Mouse (Mus musculus) heart, postnatal 0 days (tissue): ENCODE data around the gene Nek7.

Experiments used
- CTCF ChIP-seq: IDR thresholded peaks from 2 replicates; pipeline ENCODE4 v1.5.1; 2016; ENCODE audit warnings: antibody characterized with exemption, control low read depth, low read depth
- EP300 ChIP-seq: IDR thresholded peaks from 2 replicates; pipeline ENCODE4 v1.6.1; 2016; ENCODE audit warnings: antibody characterized with exemption, low read depth

DNA sequence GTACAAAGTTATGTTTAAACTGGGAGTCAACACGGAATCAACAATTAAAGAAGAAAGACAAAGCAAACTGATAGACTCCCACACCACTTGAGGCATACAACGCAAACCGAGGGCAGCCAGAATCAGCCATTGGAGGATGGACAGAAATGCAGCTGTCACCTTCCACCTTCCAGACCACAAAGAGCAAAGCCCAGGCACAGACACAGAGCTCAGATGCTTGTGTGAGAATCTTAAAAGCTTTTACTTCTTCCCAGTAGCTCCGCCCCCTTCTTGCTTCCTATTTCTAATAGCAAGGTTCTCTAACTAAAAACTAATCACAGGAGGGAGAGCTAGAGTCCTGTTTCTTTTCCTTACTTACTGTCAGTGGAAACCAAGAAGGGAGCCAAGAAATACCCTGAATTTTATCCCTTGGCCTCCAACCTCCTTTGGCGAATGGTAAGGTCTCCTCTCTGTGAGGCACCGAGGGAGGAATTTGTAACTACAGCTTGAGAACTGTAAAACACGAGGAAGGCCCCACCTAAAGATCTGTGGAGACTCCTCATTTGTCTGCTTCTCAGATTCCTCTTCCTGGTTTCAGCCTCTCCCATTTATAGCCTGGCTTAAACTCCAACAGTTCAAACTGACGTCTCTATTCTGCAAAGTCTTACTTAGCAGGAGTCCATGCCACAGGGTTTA is 78.3 kb downstream of the Nek7 start:
- TF ChIP-seq CTCF (no peak), EP300 (no peak)
